Mouse (Mus musculus) kidney, embryonic 16.5 days (tissue): ENCODE measurements around the gene Lrrc57. TPM values are rescaled to one million over a fixed set of nuclear protein-coding genes. Genes with fewer than 3 reads are reported as not detected.

ENCODE experiments used
- ATAC-seq: fragments of 200-750 bp; cut with Nextera tagmentation; 2 replicates; pipeline ENCODE4 v1.8.0; 2017; ENCODE audit warnings: moderate TSS enrichment; ENCODE audit not compliant: low FRiP score, low TSS enrichment
- H3K27ac ChIP-seq: fragments of 300-500 bp; sonication (generic); 2 replicates; pipeline ENCODE4 v1.5.1; 2014; ENCODE audit warnings: low read length
- H3K27me3 ChIP-seq: fragments of 300-500 bp; sonication (generic); 2 replicates; pipeline ENCODE4 v1.6.1; 2014; ENCODE audit warnings: low read length, control low read depth, mixed read lengths; ENCODE audit not compliant: insufficient read depth
- H3K36me3 ChIP-seq: fragments of 300-500 bp; sonication (generic); 2 replicates; pipeline ENCODE4 v1.6.1; 2014; ENCODE audit warnings: low read length, control low read depth, mixed read lengths; ENCODE audit not compliant: insufficient read depth
- H3K4me1 ChIP-seq: fragments of 300-500 bp; sonication (generic); 2 replicates; pipeline ENCODE4 v1.6.1; 2014; ENCODE audit warnings: low read length, control low read depth, mixed read lengths; ENCODE audit not compliant: insufficient read depth
- H3K4me2 ChIP-seq: fragments of 300-500 bp; sonication (generic); replicated peaks from 2 replicates; pipeline ENCODE4 v1.6.1; 2014; ENCODE audit warnings: low read depth, low read length
- H3K4me3 ChIP-seq: fragments of 300-500 bp; sonication (generic); 2 replicates; pipeline ENCODE4 v1.5.1; 2014; ENCODE audit warnings: mild to moderate bottlenecking, low read length
- H3K9ac ChIP-seq: fragments of 300-500 bp; sonication (generic); replicated peaks from 2 replicates; pipeline ENCODE4 v1.6.1; 2014; ENCODE audit warnings: low read length
- H3K9me3 ChIP-seq: fragments of 300-500 bp; sonication (generic); 2 replicates; pipeline ENCODE4 v1.6.1; 2016; ENCODE audit warnings: low read length, control low read depth
- WGBS: fragments of 180-500 bp; shearing (Covaris S2); extraction: QIAGEN DNeasy Blood & Tissue Kit; methylation state at CpG from one replicate; pipeline ENCODE4 v1.1.7; 2014; 5-methylcytosine and 5-hydroxymethylcytosine counted together
- polyA plus RNA-seq: library from polyadenylated mRNA; unstranded; fragments of >200 nt; fragmentation: Nextera tagmentation; extraction: Ambion mirVana; gene quantifications from 2 replicates; pipeline ENCODE4 v1.2.1, GENCODE M21; 2015

The Lrrc57 gene
- polyA plus RNA-seq, 1 experiment from 2014 or later, result 23.1 TPM

- H3K36me3 ChIP-seq, result peaks cover 18% of the 10 kb centered on the region
- ATAC-seq, result no peak
- no peak overlapping the region for H3K27ac ChIP-seq
- no peak overlapping the region for H3K4me3 ChIP-seq
- no peaks in the 10 kb centered on the region for H3K27me3 ChIP-seq
- no peaks in the 10 kb centered on the region for H3K9me3 ChIP-seq
- no peak overlapping the region for H3K4me2 ChIP-seq
- no peaks in the 10 kb centered on the region for H3K4me1 ChIP-seq
- H3K9ac ChIP-seq, result no peak overlapping the region
- WGBS, result 96% methylated on average over 5 of the region's 5 CpGs
Measured at GRCm38 (mm10) chr2:120616279-120617163, 7.2 kb upstream of the Lrrc57 start.

- no peak overlapping the region for H3K4me2 ChIP-seq
- H3K9ac ChIP-seq, result no peak overlapping the region
- H3K27me3 ChIP-seq, result no peaks in the 10 kb centered on the region
- H3K4me1 ChIP-seq, result peaks cover 18% of the 10 kb centered on the region
- WGBS, result 86% methylated on average over 6 of the region's 6 CpGs
- H3K36me3 ChIP-seq, result peaks cover 9% of the 10 kb centered on the region; the same call in 1 of the 2 replicates
- no peak overlapping the region for H3K4me3 ChIP-seq
- no peak overlapping the region for H3K27ac ChIP-seq
- ATAC-seq, result no peak
- no peaks in the 10 kb centered on the region for H3K9me3 ChIP-seq
Measured at GRCm38 (mm10) chr2:120606021-120606690, 3.2 kb downstream of the Lrrc57 start.

- Histone ChIP-seq H3K27me3 (no peaks in the 10 kb centered on the region), H3K4me1 (no peaks in the 10 kb centered on the region), H3K9me3 (no peaks in the 10 kb centered on the region), H3K4me3 (no peak overlapping the region), H3K9ac (no peak overlapping the region), H3K36me3 (peaks cover 44% of the 10 kb centered on the region), H3K4me2 (no peak overlapping the region), H3K27ac (no peak overlapping the region)
- 89% methylated on average over 4 of the region's 4 CpGs for WGBS
- ATAC-seq, result no peak
Measured at GRCm38 (mm10) chr2:120599506-120599905, 9.8 kb downstream of the Lrrc57 start.

- Histone ChIP-seq H3K9ac (no peak overlapping the region), H3K4me3 (no peak overlapping the region), H3K27ac (no peak overlapping the region), H3K4me1 (no peaks in the 10 kb centered on the region), H3K4me2 (no peak overlapping the region), H3K27me3 (no peaks in the 10 kb centered on the region), H3K9me3 (no peaks in the 10 kb centered on the region), H3K36me3 (peaks cover 46% of the 10 kb centered on the region)
- ATAC-seq, result no peak
- 66% methylated on average over 2 of the region's 2 CpGs for WGBS
Measured at GRCm38 (mm10) chr2:120597734-120598133, 11.6 kb downstream of the Lrrc57 start.

GRCm38 (mm10) chr2:120592227-120592626 is 17.1 kb downstream of the Lrrc57 start:
- 96% methylated on average over 1 of the region's 1 CpGs for WGBS
- Histone ChIP-seq H3K4me2 (no peak overlapping the region), H3K27me3 (no peaks in the 10 kb centered on the region), H3K9me3 (no peaks in the 10 kb centered on the region), H3K4me3 (no peak overlapping the region), H3K4me1 (no peaks in the 10 kb centered on the region), H3K27ac (no peak overlapping the region), H3K36me3 (peaks cover 36% of the 10 kb centered on the region), H3K9ac (no peak overlapping the region)
- ATAC-seq, result no peak

GRCm38 (mm10) chr2:120589759-120590158 is 19.6 kb downstream of the Lrrc57 start:
- Histone ChIP-seq H3K4me1 (no peaks in the 10 kb centered on the region), H3K4me3 (no peak overlapping the region), H3K36me3 (peaks cover 30% of the 10 kb centered on the region), H3K27ac (no peak overlapping the region), H3K9ac (no peak overlapping the region), H3K27me3 (no peaks in the 10 kb centered on the region), H3K4me2 (no peak overlapping the region), H3K9me3 (no peaks in the 10 kb centered on the region)
- 85% methylated on average over 5 of the region's 5 CpGs for WGBS
- no peak for ATAC-seq

GRCm38 (mm10) chr2:120578286-120578685 is 31.0 kb downstream of the Lrrc57 start:
- no peak overlapping the region for H3K4me3 ChIP-seq
- ATAC-seq, result no peak
- H3K9ac ChIP-seq, result no peak overlapping the region
- H3K36me3 ChIP-seq, result no peaks in the 10 kb centered on the region
- H3K4me1 ChIP-seq, result 0 out of 2 replicates have a peak, but pooled peaks cover 4% of the 10 kb centered on the region
- H3K27me3 ChIP-seq, result no peaks in the 10 kb centered on the region
- no peaks in the 10 kb centered on the region for H3K9me3 ChIP-seq
- no peak overlapping the region for H3K27ac ChIP-seq
- H3K4me2 ChIP-seq, result no peak overlapping the region
- 70% methylated on average over 5 of the region's 5 CpGs for WGBS

- Histone ChIP-seq H3K27ac (no peak overlapping the region), H3K4me1 (0 out of 2 replicates have a peak, but pooled peaks cover 4% of the 10 kb centered on the region), H3K9ac (no peak overlapping the region), H3K9me3 (no peaks in the 10 kb centered on the region), H3K4me3 (no peak overlapping the region), H3K4me2 (no peak overlapping the region), H3K27me3 (no peaks in the 10 kb centered on the region), H3K36me3 (no peaks in the 10 kb centered on the region)
- 84% methylated on average over 4 of the region's 4 CpGs for WGBS
- ATAC-seq, result no peak
Measured at GRCm38 (mm10) chr2:120577799-120578198, 31.5 kb downstream of the Lrrc57 start.

GRCm38 (mm10) chr2:120575978-120576377 is 33.3 kb downstream of the Lrrc57 start:
- H3K4me3 ChIP-seq, result no peak overlapping the region
- H3K4me1 ChIP-seq, result 0 out of 2 replicates have a peak, but pooled peaks cover 4% of the 10 kb centered on the region
- WGBS, result 96% methylated on average over 2 of the region's 2 CpGs
- no peak overlapping the region for H3K27ac ChIP-seq
- H3K4me2 ChIP-seq, result no peak overlapping the region
- ATAC-seq, result no peak
- H3K9ac ChIP-seq, result no peak overlapping the region
- H3K27me3 ChIP-seq, result no peaks in the 10 kb centered on the region
- peaks cover 9% of the 10 kb centered on the region; the same call in 1 of the 2 replicates for H3K36me3 ChIP-seq
- H3K9me3 ChIP-seq, result no peaks in the 10 kb centered on the region

- no peak overlapping the region for H3K4me2 ChIP-seq
- H3K9me3 ChIP-seq, result no peaks in the 10 kb centered on the region
- H3K36me3 ChIP-seq, result peaks cover 11% of the 10 kb centered on the region; the same call in 1 of the 2 replicates
- H3K9ac ChIP-seq, result no peak overlapping the region
- no peaks in the 10 kb centered on the region for H3K27me3 ChIP-seq
- no peak for ATAC-seq
- 71% methylated on average over 3 of the region's 3 CpGs for WGBS
- H3K4me3 ChIP-seq, result no peak overlapping the region
- H3K4me1 ChIP-seq, result 0 out of 2 replicates have a peak, but pooled peaks cover 4% of the 10 kb centered on the region
- no peak overlapping the region for H3K27ac ChIP-seq
Measured at GRCm38 (mm10) chr2:120575121-120575520, 34.2 kb downstream of the Lrrc57 start.
